Mouse (Mus musculus): Measurements from ENCODE around the gene Necab2. TPM values are rescaled to one million over a fixed set of nuclear protein-coding genes. Genes with fewer than 3 reads are reported as not detected.
A peak's percentile ranks its signal among the peaks of the same experiment; 100 is the strongest.

The Necab2 gene
- polyA plus RNA-seq, 1 experiment from 2014 or later = 1.2 TPM

GRCm38 (mm10) chr8:119404648-119405047, 41.9 kb upstream of the Necab2 start:
- no peak overlapping the region for H3K27ac ChIP-seq (ENCODE audit: low read length)
- peaks cover 10% of the 10 kb centered on the region for H3K36me3 ChIP-seq (ENCODE audit: insufficient read depth, low read length)
- no peaks in the 10 kb centered on the region for H3K27me3 ChIP-seq (replicated peaks; ENCODE audit: insufficient read depth, low read length)
- TF ChIP-seq CTCF (IDR thresholded peaks at IDR 0.05) (no peak), EP300 (IDR thresholded peaks at IDR 0.05) (no peak)
- no peak overlapping the region for H3K9ac ChIP-seq (replicated peaks; ENCODE audit: low read depth)
- no peaks in the 10 kb centered on the region for H3K9me3 ChIP-seq (ENCODE audit: low read length)
- no peak overlapping the region for H3K4me2 ChIP-seq (replicated peaks; ENCODE audit: low read depth, low read length)
- ATAC-seq = no peak
- no peak overlapping the region for H3K4me3 ChIP-seq (ENCODE audit: low read depth, low read length)
- H3K4me1 ChIP-seq (ENCODE audit: insufficient read depth, low read depth, low read length) = no peaks in the 10 kb centered on the region
- WGBS = 95% methylated on average over 5 of the region's 5 CpGs
- no peak for DNase-seq (ENCODE audit: low spot score)

GRCm38 (mm10) chr8:119408311-119408710, 38.2 kb upstream of the Necab2 start:
- DNase-seq (ENCODE audit: low spot score) (peak; percentile 52), ATAC-seq (peak; percentile 55)
- Histone ChIP-seq H3K36me3 (ENCODE audit: insufficient read depth, low read length) (peaks cover 22% of the 10 kb centered on the region), H3K9ac (replicated peaks; ENCODE audit: low read depth) (no peak overlapping the region), H3K27me3 (replicated peaks; ENCODE audit: insufficient read depth, low read length) (no peaks in the 10 kb centered on the region), H3K4me1 (ENCODE audit: insufficient read depth, low read depth, low read length) (no peaks in the 10 kb centered on the region), H3K4me2 (replicated peaks; ENCODE audit: low read depth, low read length) (no peak overlapping the region), H3K4me3 (ENCODE audit: low read depth, low read length) (no peak overlapping the region), H3K9me3 (ENCODE audit: low read length) (no peaks in the 10 kb centered on the region), H3K27ac (ENCODE audit: low read length) (no peak overlapping the region)
- no peak for TF ChIP-seq CTCF (IDR thresholded peaks at IDR 0.05)
- no peak for TF ChIP-seq EP300 (IDR thresholded peaks at IDR 0.05)
- WGBS = 61% methylated on average over 8 of the region's 8 CpGs

- Histone ChIP-seq H3K4me1 (ENCODE audit: insufficient read depth, low read depth, low read length) (no peaks in the 10 kb centered on the region), H3K4me3 (ENCODE audit: low read depth, low read length) (no peak overlapping the region), H3K27me3 (replicated peaks; ENCODE audit: insufficient read depth, low read length) (no peaks in the 10 kb centered on the region), H3K9me3 (ENCODE audit: low read length) (no peaks in the 10 kb centered on the region), H3K27ac (ENCODE audit: low read length) (no peak overlapping the region), H3K36me3 (ENCODE audit: insufficient read depth, low read length) (peaks cover 20% of the 10 kb centered on the region), H3K4me2 (replicated peaks; ENCODE audit: low read depth, low read length) (no peak overlapping the region), H3K9ac (replicated peaks; ENCODE audit: low read depth) (no peak overlapping the region)
- WGBS = 59% methylated on average over 10 of the region's 10 CpGs
- no peak for DNase-seq (ENCODE audit: low spot score)
- peak; percentile 22; the same call in 1 of the 2 replicates for TF ChIP-seq CTCF (IDR thresholded peaks at IDR 0.05)
- TF ChIP-seq EP300 (IDR thresholded peaks at IDR 0.05) = no peak
- ATAC-seq = no peak
Measured at GRCm38 (mm10) chr8:119412037-119412734, 34.3 kb upstream of the Necab2 start.

GRCm38 (mm10) chr8:119412735-119413498, 33.6 kb upstream of the Necab2 start:
- Histone ChIP-seq H3K9me3 (ENCODE audit: low read length) (no peaks in the 10 kb centered on the region), H3K36me3 (ENCODE audit: insufficient read depth, low read length) (peaks cover 17% of the 10 kb centered on the region; the same call in 1 of the 2 replicates), H3K27me3 (replicated peaks; ENCODE audit: insufficient read depth, low read length) (no peaks in the 10 kb centered on the region), H3K4me1 (ENCODE audit: insufficient read depth, low read depth, low read length) (no peaks in the 10 kb centered on the region), H3K4me3 (ENCODE audit: low read depth, low read length) (no peak overlapping the region), H3K27ac (ENCODE audit: low read length) (no peak overlapping the region), H3K9ac (replicated peaks; ENCODE audit: low read depth) (peak overlapping the region; percentile 36; the same call in 1 of the 2 replicates), H3K4me2 (replicated peaks; ENCODE audit: low read depth, low read length) (peak overlapping the region; percentile 57)
- TF ChIP-seq EP300 (IDR thresholded peaks at IDR 0.05) (no peak), CTCF (IDR thresholded peaks at IDR 0.05) (peak; percentile 98)
- DNase-seq (ENCODE audit: low spot score) (peak; percentile 75), ATAC-seq (peak; percentile 69)
- WGBS = 13% methylated on average over 18 of the region's 18 CpGs

GRCm38 (mm10) chr8:119413605-119414004, 32.9 kb upstream of the Necab2 start:
- 81% methylated on average over 10 of the region's 10 CpGs for WGBS
- H3K27ac ChIP-seq (ENCODE audit: low read length) = no peak overlapping the region
- H3K4me1 ChIP-seq (ENCODE audit: insufficient read depth, low read depth, low read length) = no peaks in the 10 kb centered on the region
- DNase-seq (ENCODE audit: low spot score) (no peak), ATAC-seq (no peak)
- H3K9me3 ChIP-seq (ENCODE audit: low read length) = no peaks in the 10 kb centered on the region
- no peak overlapping the region for H3K4me3 ChIP-seq (ENCODE audit: low read depth, low read length)
- no peaks in the 10 kb centered on the region for H3K27me3 ChIP-seq (replicated peaks; ENCODE audit: insufficient read depth, low read length)
- no peak for TF ChIP-seq EP300 (IDR thresholded peaks at IDR 0.05)
- no peak for TF ChIP-seq CTCF (IDR thresholded peaks at IDR 0.05)
- no peak overlapping the region for H3K9ac ChIP-seq (replicated peaks; ENCODE audit: low read depth)
- no peak overlapping the region for H3K4me2 ChIP-seq (replicated peaks; ENCODE audit: low read depth, low read length)
- H3K36me3 ChIP-seq (ENCODE audit: insufficient read depth, low read length) = peaks cover 17% of the 10 kb centered on the region; the same call in 1 of the 2 replicates

GRCm38 (mm10) chr8:119420318-119420717, 26.2 kb upstream of the Necab2 start:
- WGBS = 80% methylated on average over 7 of the region's 7 CpGs
- no peak overlapping the region for H3K4me2 ChIP-seq (replicated peaks; ENCODE audit: low read depth, low read length)
- DNase-seq (ENCODE audit: low spot score) (no peak), ATAC-seq (no peak)
- no peaks in the 10 kb centered on the region for H3K36me3 ChIP-seq (ENCODE audit: insufficient read depth, low read length)
- H3K4me1 ChIP-seq (ENCODE audit: insufficient read depth, low read depth, low read length) = peaks cover 15% of the 10 kb centered on the region; the same call in 1 of the 2 replicates
- H3K9ac ChIP-seq (replicated peaks; ENCODE audit: low read depth) = no peak overlapping the region
- H3K27me3 ChIP-seq (replicated peaks; ENCODE audit: insufficient read depth, low read length) = no peaks in the 10 kb centered on the region
- H3K9me3 ChIP-seq (ENCODE audit: low read length) = no peaks in the 10 kb centered on the region
- TF ChIP-seq CTCF (IDR thresholded peaks at IDR 0.05) (no peak), EP300 (IDR thresholded peaks at IDR 0.05) (no peak)
- no peak overlapping the region for H3K27ac ChIP-seq (ENCODE audit: low read length)
- no peak overlapping the region for H3K4me3 ChIP-seq (ENCODE audit: low read depth, low read length)
